Comparison of ENCODE assay signal across 8 mouse cellular contexts in the genomic region with DNA sequence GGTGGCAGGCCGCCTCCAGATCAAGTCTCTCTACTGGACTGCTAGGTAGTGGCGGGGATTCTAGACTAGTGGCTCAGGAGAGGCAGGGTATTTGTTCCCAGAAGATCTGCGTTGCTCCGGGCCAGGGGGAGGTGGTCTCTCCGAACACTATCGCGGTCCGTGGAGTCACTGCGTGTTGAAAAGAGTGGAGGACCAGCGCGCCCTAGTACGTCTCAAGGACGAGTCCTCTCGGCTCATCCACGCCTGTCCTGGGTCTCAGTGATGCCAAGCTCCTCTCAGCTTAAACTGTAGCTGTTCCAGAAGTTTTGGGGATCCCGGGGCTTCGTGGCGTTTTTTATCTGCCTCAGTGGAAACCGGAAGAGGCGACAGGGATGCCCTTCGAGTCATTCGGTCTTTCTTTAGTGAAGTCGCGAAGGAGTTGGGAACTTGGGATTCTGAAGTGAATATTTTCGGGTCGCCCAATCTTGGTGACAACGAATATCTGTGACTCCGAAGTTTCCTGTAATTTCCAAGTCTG. TPM values are rescaled to one million over a fixed set of nuclear protein-coding genes. Genes with fewer than 3 reads are reported as not detected.
DNase-seq lines count a peak whose midpoint lies in the region; ATAC-seq lines count a peak whose summit lies in the region.

No protein-coding gene starts in this region.

- no peak for ATAC-seq in heart, embryonic 14.5 days (ENCODE audit: insufficient number of reproducible peaks, insufficient read depth, low FRiP score, low read depth)
- ATAC-seq in hematopoietic stem cell, adult 5-6 weeks (replicated peaks in 1 of 2; ENCODE audit: insufficient read depth in 1 of 2, low FRiP score in 2 of 2, low TSS enrichment in 1 of 2, low read depth in 1 of 2, poor library complexity in 2 of 2, severe bottlenecking in 2 of 2): peak; percentile 20 to 36; a peak in 2 of 4 replicates
- ATAC-seq in inflammation-experienced regulatory T-cells, adult 6 months: no peak

- peaks cover 5 to 9% of the 10 kb centered on the region in 2 experiments; a peak in 3 of 4 replicates for H3K4me1 ChIP-seq in heart, embryonic 14.5 days (ENCODE audit: control insufficient read depth in 2 of 2, insufficient read depth in 2 of 2, low read length in 2 of 2)

- no peak for DNase-seq in heart, postnatal 4 days
- peak; percentile 60 for DNase-seq in Muller cell, postnatal 12 days (ENCODE audit: inconsistent ontology term)
- peak; percentile 41 for DNase-seq in mesoderm, embryonic 11.5 days (ENCODE audit: low read depth, low spot score)
- DNase-seq in adrenal gland, postnatal 10 days: no peak
- DNase-seq in ovary, postnatal 36 days (ENCODE audit: low spot score): no peak

- no peaks in the 10 kb centered on the region for H3K36me3 ChIP-seq in heart, embryonic 14.5 days (ENCODE audit: control insufficient read depth, insufficient read depth, low read length)

- no peak overlapping the region for H3K27ac ChIP-seq in heart, embryonic 14.5 days (replicated peaks in 1 of 2; ENCODE audit: control insufficient read depth in 1 of 2, insufficient read depth in 1 of 2, low read depth in 2 of 2, low read length in 2 of 2)

- H3K27me3 ChIP-seq in heart, embryonic 14.5 days (ENCODE audit: control insufficient read depth, insufficient read depth, low read length): peaks cover 71% of the 10 kb centered on the region

- WGBS in heart, embryonic 14.5 days: under 1% methylated on average over 28 of the region's 28 CpGs

- H3K4me2 ChIP-seq in heart, embryonic 14.5 days (ENCODE audit: low read length): peak overlapping the region; percentile 75

- peak overlapping the region; percentile 41 to 42 for H3K4me3 ChIP-seq in heart, embryonic 14.5 days (ENCODE audit: control insufficient read depth in 1 of 2, insufficient read depth in 1 of 2, low read depth in 1 of 2, low read length in 2 of 2)

- no peak overlapping the region; the same call in 1 of the 2 replicates for H3K9ac ChIP-seq in heart, embryonic 14.5 days (ENCODE audit: low read length)

- no peaks in the 10 kb centered on the region for H3K9me3 ChIP-seq in heart, embryonic 14.5 days (ENCODE audit: control insufficient read depth, low read length)

RNA-seq across cellular contexts. Expression of a gene that starts 59.5 kb away (rescaled TPM):
- polyA plus RNA-seq in heart, embryonic 14.5 days (2014; fragmentation: Nextera tagmentation; extraction: Ambion mirVana): 39.5 and 41.0 TPM in 2 replicates
- 10 to 100 TPM; 17.6 to 23.5 TPM for total RNA-seq in heart, postnatal 4 days (2021)
- total RNA-seq in hematopoietic stem cell, adult 5-6 weeks (2017): 53.6 and 57.6 TPM in 2 replicates
- 10 to 100 TPM; 18.9 to 26.9 TPM for total RNA-seq in adrenal gland, postnatal 10 days (2021)
- 10 to 100 TPM; 28.6 to 33.1 (median 30.2) TPM for polyA plus RNA-seq in inflammation-experienced regulatory T-cells, adult 6 months (2017; shearing (Covaris generic))

Comparison
In these comparisons a context has a peak if more than half of its experiments do, and no peak if none do; other contexts are left out.
1. ATAC-seq: peak in hematopoietic stem cell, adult 5-6 weeks (2 of 2); none in heart, embryonic 14.5 days (single experiment) and inflammation-experienced regulatory T-cells, adult 6 months (single experiment).
2. DNase-seq: peak in Muller cell, postnatal 12 days (single experiment) and mesoderm, embryonic 11.5 days (single experiment); none in heart, postnatal 4 days (single experiment), adrenal gland, postnatal 10 days (single experiment) and ovary, postnatal 36 days (single experiment).